Comparison of ENCODE assay signal across 8 mouse cellular contexts in the genomic region with DNA sequence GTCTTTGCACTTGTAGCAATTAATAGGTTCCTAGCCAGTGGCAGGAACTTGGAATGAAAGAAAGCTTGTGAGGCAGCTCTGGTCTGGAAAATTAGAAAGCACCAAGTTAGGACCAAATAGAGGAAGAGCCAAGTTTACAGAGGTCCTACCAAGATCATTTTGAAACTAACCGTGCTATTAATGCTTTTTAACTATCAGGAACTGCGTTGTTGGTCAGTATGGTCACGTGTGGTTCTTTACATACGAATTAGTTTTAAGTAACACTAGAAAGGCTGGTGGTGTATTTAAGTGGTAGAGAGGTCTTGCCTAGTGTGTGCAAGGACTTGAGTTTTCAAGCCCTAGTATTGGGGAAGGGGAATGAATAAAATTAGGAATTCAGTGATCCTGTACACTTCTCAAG. TPM values are rescaled to one million over a fixed set of nuclear protein-coding genes. Genes with fewer than 3 reads are reported as not detected.
DNase-seq lines count a peak whose midpoint lies in the region; ATAC-seq and TF ChIP-seq lines count a peak whose summit lies in the region.

No protein-coding gene starts in this region.

- H3K4me3 ChIP-seq in heart, embryonic 12.5 days, result peak overlapping the region; percentile 77
- H3K4me3 ChIP-seq in ES-E14 (ENCODE audit: insufficient read depth in 1 of 2, low read depth in 1 of 2, low read length in 2 of 2, poor library complexity in 1 of 2, severe bottlenecking in 1 of 2), result peak overlapping the region; percentile 90 to 91
- H3K4me3 ChIP-seq in heart, embryonic 16.5 days (ENCODE audit: low read length), result peak overlapping the region; percentile 93

- in situ Hi-C loops in ES-E14 (cut with MboI; ENCODE audit: low sequenced_read_pairs in 2 of 2, unreplicated experiment in 2 of 2), result no loop called here

- peak overlapping the region; percentile 81 for H3K9ac ChIP-seq in heart, embryonic 12.5 days
- H3K9ac ChIP-seq in ES-E14 (ENCODE audit: insufficient read depth, low read depth, low read length, poor library complexity, severe bottlenecking), result peak overlapping the region; percentile 91; the same call in 1 of the 2 replicates
- peak overlapping the region; percentile 90 for H3K9ac ChIP-seq in heart, embryonic 16.5 days (ENCODE audit: low read length)

- H3K4me1 ChIP-seq in heart, embryonic 12.5 days (replicated peaks), result peaks cover 16% of the 10 kb centered on the region
- 0 out of 4 replicates have a peak, but pooled peaks cover 0 to 3% of the 10 kb centered on the region in 2 experiments for H3K4me1 ChIP-seq in ES-E14 (ENCODE audit: control insufficient read depth in 2 of 2, insufficient read depth in 2 of 2, low read length in 2 of 2, poor library complexity in 1 of 2)
- H3K4me1 ChIP-seq in heart, embryonic 16.5 days (ENCODE audit: control insufficient read depth, insufficient read depth, low read length), result peaks cover 14% of the 10 kb centered on the region

- DNase-seq in heart, postnatal 10 days, result no peak
- DNase-seq in ES-E14 (ENCODE audit: low read depth, low spot score), result no peak
- peak; percentile 2 for DNase-seq in mesoderm, embryonic 11.5 days (ENCODE audit: low read depth, low spot score)
- DNase-seq in gastrocnemius, postnatal 4 days (ENCODE audit: low spot score in 2 of 2), result no peak
- DNase-seq in urinary bladder, postnatal 14 days (ENCODE audit: low spot score), result no peak

- H3K9me3 ChIP-seq in heart, embryonic 12.5 days (replicated peaks), result no peaks in the 10 kb centered on the region
- H3K9me3 ChIP-seq in ES-E14 (ENCODE audit: control insufficient read depth, insufficient read depth, low read depth, low read length), result no peaks in the 10 kb centered on the region
- H3K9me3 ChIP-seq in heart, embryonic 16.5 days (replicated peaks; ENCODE audit: control insufficient read depth, low read length), result no peaks in the 10 kb centered on the region

- intact Hi-C loops in heart, postnatal 10 days (cut with DNase I), result loop anchor here (5.0 kb wide), 1 partner anchor 314 kb away; a partner anchor contains a TSS

- ATAC-seq in heart, embryonic 12.5 days (ENCODE audit: insufficient number of reproducible peaks, low FRiP score), result no peak
- no peak for ATAC-seq in heart, embryonic 16.5 days (replicated peaks; ENCODE audit: extremely low read depth, insufficient read depth, low FRiP score)
- ATAC-seq in erythroid progenitor cell, adult 5-6 weeks (replicated peaks; ENCODE audit: low FRiP score, poor library complexity, severe bottlenecking), result no peak

- H3K36me3 ChIP-seq in heart, embryonic 12.5 days, result no peaks in the 10 kb centered on the region
- H3K36me3 ChIP-seq in ES-E14 (ENCODE audit: control insufficient read depth, insufficient read depth, low read length, poor library complexity, severe bottlenecking), result no peaks in the 10 kb centered on the region
- no peaks in the 10 kb centered on the region for H3K36me3 ChIP-seq in heart, embryonic 16.5 days (ENCODE audit: control insufficient read depth, insufficient read depth)

- peak overlapping the region; percentile 78 for H3K4me2 ChIP-seq in heart, embryonic 12.5 days
- peak overlapping the region; percentile 93 for H3K4me2 ChIP-seq in heart, embryonic 16.5 days (ENCODE audit: low read depth, low read length)

- 29% methylated on average over 4 of the region's 4 CpGs for WGBS in heart, embryonic 12.5 days
- WGBS in heart, embryonic 16.5 days, result 15% methylated on average over 4 of the region's 4 CpGs

- no peak overlapping the region for H3K27ac ChIP-seq in heart, embryonic 12.5 days (ENCODE audit: poor library complexity, severe bottlenecking)
- no peak overlapping the region for H3K27ac ChIP-seq in ES-E14 (ENCODE audit: insufficient read depth, low read depth, low read length, poor library complexity, severe bottlenecking)
- no peak overlapping the region for H3K27ac ChIP-seq in heart, embryonic 16.5 days (ENCODE audit: low read length)

- H3K27me3 ChIP-seq in heart, embryonic 12.5 days (replicated peaks), result no peaks in the 10 kb centered on the region
- no peaks in the 10 kb centered on the region for H3K27me3 ChIP-seq in heart, embryonic 16.5 days (ENCODE audit: control insufficient read depth, insufficient read depth, low read length)

TF ChIP-seq in ES-E14, 5 proteins besides CTCF, POLR2A, EP300 and RAD21:
- no peak for TF ChIP-seq HCFC1 (IDR thresholded peaks at IDR 0.05; ENCODE audit: borderline replicate concordance, insufficient read depth, low read length)
- no peak for TF ChIP-seq MAFK (IDR thresholded peaks at IDR 0.05; ENCODE audit: insufficient read depth, low read depth, low read length)
- TF ChIP-seq ZNF384 (IDR thresholded peaks at IDR 0.05; ENCODE audit: low read depth, low read length), result no peak
- no peak for TF ChIP-seq ZC3H11A (IDR thresholded peaks at IDR 0.05; ENCODE audit: borderline replicate concordance, low read depth, low read length)

RNA-seq across cellular contexts. Expression of a gene that starts 1.2 kb away (rescaled TPM):
- 4.2 and 4.7 TPM in 2 replicates for polyA plus RNA-seq in heart, embryonic 12.5 days (2016; fragmentation: Nextera tagmentation; extraction: Ambion mirVana)
- 1 to 10 TPM; 2.8 to 4.1 TPM for total RNA-seq in heart, postnatal 10 days (2021)
- 22.0 and 23.4 TPM in 2 replicates for total RNA-seq in ES-E14 (2012; rRNA removed)
- polyA plus RNA-seq in heart, embryonic 16.5 days (2015; fragmentation: Nextera tagmentation; extraction: Ambion mirVana), result 2.5 TPM in 2 replicates
- total RNA-seq in erythroid progenitor cell, adult 5-6 weeks (2015; ENCODE audit: low replicate concordance), result 50.7 and 50.8 TPM in 2 replicates
- total RNA-seq in erythroid progenitor cell, adult 5-6 weeks (2017; ENCODE audit: low replicate concordance), result 66.1 and 66.9 TPM in 2 replicates
- total RNA-seq in gastrocnemius, postnatal 4 days (2021), result 1 to 10 TPM; 6.1 to 6.5 TPM
